Mouse (Mus musculus) urinary bladder, postnatal 10 days (tissue): ENCODE measurements around the gene Tnik.

Experiments
- DNase-seq: peaks from one replicate; pipeline ENCODE4 v3.0.0; 2022; ENCODE audit warnings: low spot score

Tnik gene

GRCm38 (mm10) chr3:28350147-28350801 is 87.3 kb downstream of the Tnik start:
- DNase-seq, result no peak

GRCm38 (mm10) chr3:28358391-28358790 is 95.4 kb downstream of the Tnik start:
- no peak for DNase-seq

- DNase-seq, result no peak
Observed at GRCm38 (mm10) chr3:28359138-28359537, 96.1 kb downstream of the Tnik start.

GRCm38 (mm10) chr3:28361056-28361455 is 98.0 kb downstream of the Tnik start:
- DNase-seq, result no peak

GRCm38 (mm10) chr3:28363441-28364125 is 100.6 kb downstream of the Tnik start:
- DNase-seq, result no peak

- no peak for DNase-seq
Observed at GRCm38 (mm10) chr3:28368746-28369145, 105.7 kb downstream of the Tnik start.

- DNase-seq, result no peak
Observed at GRCm38 (mm10) chr3:28369266-28369665, 106.3 kb downstream of the Tnik start.

- DNase-seq, result no peak
Observed at GRCm38 (mm10) chr3:28369698-28370097, 106.7 kb downstream of the Tnik start.

GRCm38 (mm10) chr3:28371583-28371982 is 108.6 kb downstream of the Tnik start:
- DNase-seq, result no peak

GRCm38 (mm10) chr3:28372459-28372858 is 109.4 kb downstream of the Tnik start:
- no peak for DNase-seq

GRCm38 (mm10) chr3:28374738-28375510 is 111.9 kb downstream of the Tnik start:
- DNase-seq, result no peak

GRCm38 (mm10) chr3:28380224-28380623 is 117.2 kb downstream of the Tnik start:
- DNase-seq, result no peak

GRCm38 (mm10) chr3:28383526-28384126 is 120.6 kb downstream of the Tnik start:
- no peak for DNase-seq

GRCm38 (mm10) chr3:28385199-28385975 is 122.4 kb downstream of the Tnik start:
- no peak for DNase-seq

GRCm38 (mm10) chr3:28388540-28388939 is 125.5 kb downstream of the Tnik start:
- DNase-seq, result no peak

- no peak for DNase-seq
Observed at GRCm38 (mm10) chr3:28390183-28390582, 127.2 kb downstream of the Tnik start.

- no peak for DNase-seq
Observed at GRCm38 (mm10) chr3:28392542-28392941, 129.5 kb downstream of the Tnik start.

- DNase-seq, result no peak
Observed at GRCm38 (mm10) chr3:28398781-28399180, 135.8 kb downstream of the Tnik start.

- DNase-seq, result no peak
Observed at GRCm38 (mm10) chr3:28399593-28400216, 136.7 kb downstream of the Tnik start.

GRCm38 (mm10) chr3:28401335-28401734 is 138.3 kb downstream of the Tnik start:
- no peak for DNase-seq

GRCm38 (mm10) chr3:28402221-28402620 is 139.2 kb downstream of the Tnik start:
- no peak for DNase-seq
